Mouse (Mus musculus) hindbrain, embryonic 11.5 days (tissue): Measurements from ENCODE around the gene BC049730. TPM values are rescaled to one million over a fixed set of nuclear protein-coding genes. Genes with fewer than 3 reads are reported as not detected.
"Not testable (repeated sequence)": the region's sequence is repeated elsewhere in the genome, so short reads cannot be mapped to it uniquely, and the experiment has no call there.

Experiments used
- ATAC-seq: fragments of 200-750 bp; cut with Nextera tagmentation; 2 replicates; pipeline ENCODE4 v1.8.0; 2017; ENCODE audit warnings: mild to moderate bottlenecking, moderate TSS enrichment, moderate library complexity; ENCODE audit not compliant: low FRiP score
- DNase-seq: peaks from one replicate; pipeline ENCODE4 v3.0.0-alpha.2; 2015; ENCODE audit warnings: low spot score
- H3K27ac ChIP-seq: fragments of 300-500 bp; sonication (generic); 2 replicates; pipeline ENCODE4 v1.5.1; 2014; ENCODE audit warnings: mild to moderate bottlenecking, low read depth, low read length
- H3K27me3 ChIP-seq: fragments of 300-500 bp; sonication (generic); 2 replicates; pipeline ENCODE4 v1.6.1; 2014; ENCODE audit warnings: mild to moderate bottlenecking, low read length, moderate library complexity, mixed read lengths; ENCODE audit not compliant: control insufficient read depth, insufficient read depth
- H3K36me3 ChIP-seq: fragments of 300-500 bp; sonication (generic); 2 replicates; pipeline ENCODE4 v1.6.1; 2014; ENCODE audit warnings: mild to moderate bottlenecking, low read length, moderate library complexity, mixed read lengths; ENCODE audit not compliant: control insufficient read depth, insufficient read depth
- H3K4me1 ChIP-seq: fragments of 300-500 bp; sonication (generic); replicated peaks from 2 replicates; pipeline ENCODE4 v1.6.1; 2014; ENCODE audit warnings: low read length, mixed read lengths; ENCODE audit not compliant: control insufficient read depth, insufficient read depth
- H3K4me2 ChIP-seq: fragments of 300-500 bp; sonication (generic); replicated peaks from 2 replicates; pipeline ENCODE4 v1.6.1; 2014; ENCODE audit warnings: mild to moderate bottlenecking, low read depth, low read length
- H3K4me3 ChIP-seq: fragments of 300-500 bp; sonication (generic); 2 replicates; pipeline ENCODE4 v1.5.1; 2014; ENCODE audit warnings: low read depth, low read length
- H3K9ac ChIP-seq: fragments of 300-500 bp; sonication (generic); 2 replicates; pipeline ENCODE4 v1.6.1; 2014; ENCODE audit warnings: low read depth, low read length
- H3K9me3 ChIP-seq: fragments of 300-500 bp; sonication (generic); 2 replicates; pipeline ENCODE4 v1.6.1; 2016; ENCODE audit warnings: low read length; ENCODE audit not compliant: control insufficient read depth
- WGBS: fragments of 180-500 bp; shearing (Covaris S2); extraction: QIAGEN DNeasy Blood & Tissue Kit; methylation state at CpG from one replicate; pipeline ENCODE4 v1.1.7; 2014; 5-methylcytosine and 5-hydroxymethylcytosine counted together
- polyA plus RNA-seq: library from polyadenylated mRNA; unstranded; fragments of >200 nt; fragmentation: Nextera tagmentation; extraction: Ambion mirVana; gene quantifications from 2 replicates; pipeline ENCODE4 v1.2.1, GENCODE M21; 2014

Gene BC049730
- polyA plus RNA-seq, 1 experiment from 2014 or later: not detected

GRCm38 (mm10) chr7:24684121-24684520 lies 24.9 kb upstream of the BC049730 start:
- 86% methylated on average over 7 of the region's 7 CpGs for WGBS
- H3K9me3 ChIP-seq, H3K27me3 ChIP-seq, ATAC-seq, H3K9ac ChIP-seq, H3K27ac ChIP-seq, DNase-seq, H3K4me2 ChIP-seq, H3K4me3 ChIP-seq, H3K4me1 ChIP-seq, H3K36me3 ChIP-seq: not testable (repeated sequence)

- not testable (repeated sequence) for ATAC-seq, H3K4me1 ChIP-seq, H3K27ac ChIP-seq, H3K36me3 ChIP-seq, H3K4me3 ChIP-seq, H3K9me3 ChIP-seq, H3K4me2 ChIP-seq, H3K27me3 ChIP-seq, DNase-seq, H3K9ac ChIP-seq
- 90% methylated on average over 10 of the region's 10 CpGs for WGBS
Observed at GRCm38 (mm10) chr7:24687519-24687918, 21.5 kb upstream of the BC049730 start.

GRCm38 (mm10) chr7:24692693-24693092 lies 16.3 kb upstream of the BC049730 start:
- WGBS: 77% methylated on average over 3 of the region's 3 CpGs
- not testable (repeated sequence) for H3K4me1 ChIP-seq, DNase-seq, H3K9ac ChIP-seq, H3K9me3 ChIP-seq, H3K36me3 ChIP-seq, H3K27ac ChIP-seq, H3K4me2 ChIP-seq, ATAC-seq, H3K4me3 ChIP-seq, H3K27me3 ChIP-seq

GRCm38 (mm10) chr7:24697891-24698290 lies 11.2 kb upstream of the BC049730 start:
- 95% methylated on average over 4 of the region's 4 CpGs for WGBS

GRCm38 (mm10) chr7:24702841-24703240 lies 6.2 kb upstream of the BC049730 start:
- WGBS: 77% methylated on average over 9 of the region's 9 CpGs
- not testable (repeated sequence) for H3K9ac ChIP-seq, H3K4me1 ChIP-seq, H3K27ac ChIP-seq, H3K27me3 ChIP-seq, DNase-seq, H3K4me3 ChIP-seq, H3K9me3 ChIP-seq, ATAC-seq, H3K36me3 ChIP-seq, H3K4me2 ChIP-seq

More at GRCm38 (mm10) chr7:24697891-24698290, 11.2 kb upstream of the BC049730 start:
- not testable (repeated sequence) for H3K9ac ChIP-seq, DNase-seq, H3K9me3 ChIP-seq, H3K27ac ChIP-seq, H3K36me3 ChIP-seq, ATAC-seq, H3K4me3 ChIP-seq, H3K4me1 ChIP-seq, H3K4me2 ChIP-seq, H3K27me3 ChIP-seq

- no peak for ATAC-seq
- DNase-seq: no peak
- 75% methylated on average over 6 of the region's 6 CpGs for WGBS
- H3K4me2 ChIP-seq: no peak overlapping the region
- H3K9ac ChIP-seq: no peak overlapping the region
- no peak overlapping the region for H3K27ac ChIP-seq
- H3K9me3 ChIP-seq: no peaks in the 10 kb centered on the region
- no peak overlapping the region for H3K4me3 ChIP-seq
- H3K4me1 ChIP-seq: no peaks in the 10 kb centered on the region
- H3K27me3 ChIP-seq: no peaks in the 10 kb centered on the region; the same call in 1 of the 2 replicates
- H3K36me3 ChIP-seq: no peaks in the 10 kb centered on the region
Observed at GRCm38 (mm10) chr7:24715039-24715438, 6.0 kb downstream of the BC049730 start.

GRCm38 (mm10) chr7:24726808-24727207 lies 17.8 kb downstream of the BC049730 start, which contains the start of gene Gm4763:
TSS of gene Gm4763 (minus strand) at chr7:24726908.
- H3K4me3 ChIP-seq, H3K4me1 ChIP-seq, H3K4me2 ChIP-seq, H3K27me3 ChIP-seq, H3K9ac ChIP-seq, ATAC-seq, H3K9me3 ChIP-seq, H3K36me3 ChIP-seq, H3K27ac ChIP-seq, DNase-seq: not testable (repeated sequence)
- WGBS: 92% methylated on average over 11 of the region's 11 CpGs

- ATAC-seq: peak; percentile 69; the same call in 1 of the 2 replicates
- Histone ChIP-seq H3K27me3 (no peaks in the 10 kb centered on the region), H3K9me3 (no peaks in the 10 kb centered on the region), H3K4me1 (no peaks in the 10 kb centered on the region), H3K27ac (no peak overlapping the region), H3K9ac (no peak overlapping the region), H3K4me3 (no peak overlapping the region), H3K36me3 (no peaks in the 10 kb centered on the region), H3K4me2 (peak overlapping the region; percentile 25)
- DNase-seq: peak; percentile 60
- 16% methylated on average over 17 of the region's 17 CpGs for WGBS
Observed at GRCm38 (mm10) chr7:24735970-24736670, 27.1 kb downstream of the BC049730 start.

GRCm38 (mm10) chr7:24750695-24751094 lies 41.7 kb downstream of the BC049730 start:
- H3K4me2 ChIP-seq: no peak overlapping the region
- no peak overlapping the region for H3K9ac ChIP-seq
- no peaks in the 10 kb centered on the region for H3K9me3 ChIP-seq
- H3K27me3 ChIP-seq: no peaks in the 10 kb centered on the region
- H3K4me3 ChIP-seq: no peak overlapping the region
- whole genome bisulfite sequencing: 69% methylated on average over 4 of the region's 4 CpGs
- no peaks in the 10 kb centered on the region for H3K4me1 ChIP-seq
- no peaks in the 10 kb centered on the region for H3K36me3 ChIP-seq
- no peak overlapping the region for H3K27ac ChIP-seq
- DNase-seq: no peak
- no peak for ATAC-seq
